14 mouse cellular contexts compared by ENCODE assay signal in genomic region chr11:85887801-85888450, GRCm38 (mm10). TPM values are rescaled to one million over a fixed set of nuclear protein-coding genes. Genes with fewer than 3 reads are reported as not detected.
DNase-seq lines count a peak whose midpoint lies in the region; ATAC-seq lines count a peak whose summit lies in the region.
"Had no signal": no experiment of that assay in that cellular context is flagged by ENCODE, and none has a peak within 500 bp of the region (broad histone marks: within the 10 kb centered on the region; RNA-seq: fewer than 3 reads in every experiment).

No protein-coding gene starts in this region.

- H3K4me2 ChIP-seq in liver, embryonic 12.5 days: peak overlapping the region; percentile 20; the same call in 1 of the 2 replicates
- H3K4me2 ChIP-seq: liver, embryonic 13.5 days had no signal

- H3K36me3 ChIP-seq in heart, embryonic 10.5 days: no peaks in the 10 kb centered on the region
- no peaks in the 10 kb centered on the region for H3K36me3 ChIP-seq in liver, embryonic 12.5 days
- peaks cover 18% of the 10 kb centered on the region; the same call in 1 of the 2 replicates for H3K36me3 ChIP-seq in limb, embryonic 10.5 days
- H3K36me3 ChIP-seq: liver, embryonic 13.5 days had no signal

- WGBS in heart, embryonic 10.5 days: 5% methylated on average over 17 of the region's 17 CpGs
- 4% methylated on average over 17 of the region's 17 CpGs for WGBS in liver, embryonic 12.5 days (ENCODE audit: insufficient replicate concordance)
- 2% methylated on average over 17 of the region's 17 CpGs for WGBS in limb, embryonic 10.5 days

- H3K9me3 ChIP-seq in heart, embryonic 10.5 days: no peaks in the 10 kb centered on the region
- no peaks in the 10 kb centered on the region for H3K9me3 ChIP-seq in liver, embryonic 12.5 days (replicated peaks)
- no peaks in the 10 kb centered on the region for H3K9me3 ChIP-seq in limb, embryonic 10.5 days (replicated peaks)
- H3K9me3 ChIP-seq: liver, embryonic 13.5 days had no signal

- H3K27ac ChIP-seq in heart, embryonic 10.5 days: peak overlapping the region; percentile 43; the same call in 1 of the 2 replicates
- H3K27ac ChIP-seq in liver, embryonic 12.5 days: no peak overlapping the region
- peak overlapping the region; percentile 97 for H3K27ac ChIP-seq in limb, embryonic 10.5 days
- H3K27ac ChIP-seq: liver, embryonic 13.5 days had no signal

- H3K27me3 ChIP-seq in heart, embryonic 10.5 days (ENCODE audit: insufficient read depth, poor library complexity, severe bottlenecking): peaks cover 100% of the 10 kb centered on the region
- H3K27me3 ChIP-seq in liver, embryonic 12.5 days (replicated peaks): peaks cover 97% of the 10 kb centered on the region
- peaks cover 89% of the 10 kb centered on the region for H3K27me3 ChIP-seq in limb, embryonic 10.5 days (ENCODE audit: low read depth, poor library complexity, severe bottlenecking)

- no peak for DNase-seq in heart, embryonic 10.5 days (ENCODE audit: low spot score)
- DNase-seq in heart, postnatal 25 days (ENCODE audit: low spot score): no peak
- DNase-seq in liver: no peak
- DNase-seq in embryo, embryonic 11 days: peak; percentile 62
- no peak for DNase-seq in limb, embryonic 10.5 days (ENCODE audit: low spot score)
- no peak for DNase-seq in adrenal gland, postnatal 25 days
- no peak for DNase-seq in cerebellum, adult 11-12 months
- DNase-seq: adrenal gland, adult 8-10 months; B cell, adult 2 months; cerebellum, adult 11 months; liver, embryonic 13.5 days; right cerebral cortex, adult 18-20 months had no signal

- peak overlapping the region; percentile 46 for H3K4me3 ChIP-seq in heart, embryonic 10.5 days
- H3K4me3 ChIP-seq in liver, embryonic 12.5 days: no peak overlapping the region
- peak overlapping the region; percentile 63 for H3K4me3 ChIP-seq in limb, embryonic 10.5 days
- H3K4me3 ChIP-seq: liver, embryonic 13.5 days had no signal

- peaks cover 43% of the 10 kb centered on the region for H3K4me1 ChIP-seq in heart, embryonic 10.5 days
- peaks cover 15% of the 10 kb centered on the region for H3K4me1 ChIP-seq in liver, embryonic 12.5 days
- peaks cover 76% of the 10 kb centered on the region for H3K4me1 ChIP-seq in limb, embryonic 10.5 days

- ATAC-seq in liver, embryonic 12.5 days: no peak

- intact Hi-C loops in heart, postnatal 25 days (cut with DNase I): no loop called here

- no peak overlapping the region for H3K9ac ChIP-seq in liver, embryonic 12.5 days
- H3K9ac ChIP-seq: liver, embryonic 13.5 days had no signal

RNA-seq across cellular contexts. Expression of gene Tbx4, which starts 1.7 kb away (rescaled TPM):
- 0.80 and 4.1 TPM in 2 replicates for polyA plus RNA-seq in heart, embryonic 10.5 days (2016; fragmentation: Nextera tagmentation; extraction: Ambion mirVana)
- total RNA-seq in heart, postnatal 25 days (2021): under 1 TPM in 1 of 2 experiments, not detected in 1; 0.08 TPM
- 0.12 and 0.35 TPM in 2 replicates for polyA plus RNA-seq in liver, embryonic 12.5 days (2016; fragmentation: Nextera tagmentation; extraction: Ambion mirVana)
- polyA plus RNA-seq in limb, embryonic 10.5 days (2016; fragmentation: Nextera tagmentation; extraction: Ambion mirVana): 23.5 and 49.0 TPM in 2 replicates
- not detected in 2 replicates for total RNA-seq in adrenal gland, postnatal 25 days (2021)

RNA-seq across cellular contexts. Expression of gene Gm11444, which starts 37.8 kb away (rescaled TPM):
- polyA plus RNA-seq in heart, embryonic 10.5 days (2016; fragmentation: Nextera tagmentation; extraction: Ambion mirVana): not detected in 2 replicates
- not detected for total RNA-seq in heart, postnatal 25 days (2021)
- polyA plus RNA-seq in liver, embryonic 12.5 days (2016; fragmentation: Nextera tagmentation; extraction: Ambion mirVana): not detected in 2 replicates
- not detected in 2 replicates for polyA plus RNA-seq in limb, embryonic 10.5 days (2016; fragmentation: Nextera tagmentation; extraction: Ambion mirVana)
- total RNA-seq in adrenal gland, postnatal 25 days (2021): not detected in 2 replicates
- total RNA-seq: adrenal gland, adult 8-10 months; gastrocnemius, adult 8-10 months had no signal
- polyA plus RNA-seq: liver, embryonic 13.5 days had no signal

RNA-seq across cellular contexts. Expression of gene Tbx2, which starts 55.6 kb away (rescaled TPM):
- polyA plus RNA-seq in heart, embryonic 10.5 days (2016; fragmentation: Nextera tagmentation; extraction: Ambion mirVana): 2.5 and 7.6 TPM in 2 replicates
- total RNA-seq in heart, postnatal 25 days (2021): 1 to 10 TPM; 6.2 to 7.1 TPM
- polyA plus RNA-seq in liver, embryonic 12.5 days (2016; fragmentation: Nextera tagmentation; extraction: Ambion mirVana): 1.1 and 1.4 TPM in 2 replicates
- polyA plus RNA-seq in limb, embryonic 10.5 days (2016; fragmentation: Nextera tagmentation; extraction: Ambion mirVana): 4.0 and 5.3 TPM in 2 replicates
- total RNA-seq in adrenal gland, postnatal 25 days (2021): 25.6 and 27.5 TPM in 2 replicates
